8 mouse cellular contexts compared by ENCODE assay signal in the genomic region with DNA sequence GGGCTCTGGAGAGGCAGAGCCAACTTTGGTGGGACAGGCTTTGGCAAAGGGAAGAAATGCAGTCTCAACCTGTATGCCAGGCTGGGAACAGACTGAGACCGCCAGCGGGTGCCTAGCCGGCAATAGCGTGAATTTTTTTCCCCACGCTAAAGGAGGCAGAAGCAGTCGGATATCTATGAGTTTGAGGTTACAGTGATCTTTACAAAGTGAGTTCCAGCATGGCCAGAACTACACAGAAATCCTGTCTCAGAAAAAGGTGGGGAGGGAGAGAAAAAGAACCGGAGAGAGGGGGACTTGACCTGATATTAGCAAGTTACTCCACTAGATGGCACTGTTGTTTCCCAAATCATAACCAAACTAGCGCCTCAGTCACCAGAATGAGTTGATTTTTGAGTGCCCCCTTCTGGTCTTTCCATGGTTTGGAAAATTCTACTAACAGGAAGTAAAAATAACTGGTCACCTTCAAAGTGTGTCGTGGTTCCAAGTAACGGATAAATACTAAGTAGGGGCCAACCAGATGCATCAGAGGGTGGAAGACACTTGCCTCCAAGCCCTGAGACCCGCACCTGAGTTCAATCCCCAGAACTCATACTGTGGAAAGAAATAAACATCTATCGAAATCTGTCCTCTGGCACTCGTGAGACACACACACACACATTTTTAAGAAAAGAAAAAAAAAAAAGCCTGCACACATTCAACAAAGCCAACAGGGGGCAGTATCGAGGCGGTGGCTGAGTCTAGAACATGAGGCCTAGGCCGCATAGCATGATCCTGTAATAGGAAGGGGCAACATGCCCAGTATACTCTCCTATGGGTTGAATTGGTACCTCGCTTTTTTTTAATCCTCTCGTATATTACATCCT.
A peak's percentile ranks its signal among the peaks of the same experiment; 100 is the strongest.
DNase-seq lines count a peak whose midpoint lies in the region; ATAC-seq and TF ChIP-seq lines count a peak whose summit lies in the region.

No protein-coding gene starts in this region.

- H3K9ac ChIP-seq in forebrain, embryonic 13.5 days: peak overlapping the region; percentile 79
- peak overlapping the region; percentile 55 for H3K9ac ChIP-seq in lung, embryonic 15.5 days

- no peaks in the 10 kb centered on the region for H3K9me3 ChIP-seq in forebrain, embryonic 13.5 days (replicated peaks)
- no peaks in the 10 kb centered on the region for H3K9me3 ChIP-seq in hindbrain, embryonic 10.5 days
- no peaks in the 10 kb centered on the region for H3K9me3 ChIP-seq in lung, embryonic 15.5 days

- H3K27me3 ChIP-seq in forebrain, embryonic 13.5 days: no peaks in the 10 kb centered on the region
- no peaks in the 10 kb centered on the region for H3K27me3 ChIP-seq in hindbrain, embryonic 10.5 days (ENCODE audit: insufficient read depth, poor library complexity, severe bottlenecking)
- H3K27me3 ChIP-seq in lung, embryonic 15.5 days: no peaks in the 10 kb centered on the region

- peak overlapping the region; percentile 94 for H3K4me2 ChIP-seq in forebrain, embryonic 13.5 days
- peak overlapping the region; percentile 84 for H3K4me2 ChIP-seq in lung, embryonic 15.5 days

- peak; percentile 58 for ATAC-seq in forebrain, embryonic 13.5 days
- ATAC-seq in lung, embryonic 15.5 days (ENCODE audit: borderline replicate concordance, extremely low read depth, low FRiP score, low TSS enrichment): peak; percentile 47; the same call in 1 of the 2 replicates
- peak; percentile 92 for ATAC-seq in neutrophil, adult 5-6 weeks (ENCODE audit: extremely low read depth, insufficient number of reproducible peaks, low FRiP score, poor library complexity, severe bottlenecking)

- peak; percentile 78 for DNase-seq in Muller cell, postnatal 12 days (ENCODE audit: inconsistent ontology term)
- DNase-seq in cerebellum, adult 11-12 months: peak; percentile 68
- DNase-seq in hindbrain, embryonic 10.5 days (ENCODE audit: low spot score): peak; percentile 45
- peak; percentile 80 to 90 for DNase-seq in layer of hippocampus, adult 2 months (ENCODE audit: low spot score in 2 of 2)
- no peak for DNase-seq in adrenal gland, postnatal 25 days

- peak; percentile 81 for TF ChIP-seq CTCF in layer of hippocampus, adult 2 months (conservative IDR thresholded peaks at IDR 0.05)

- peak overlapping the region; percentile 68 for H3K4me3 ChIP-seq in forebrain, embryonic 13.5 days
- H3K4me3 ChIP-seq in hindbrain, embryonic 10.5 days: peak overlapping the region; percentile 76
- H3K4me3 ChIP-seq in layer of hippocampus, adult 2 months: peak overlapping the region; percentile 78
- peak overlapping the region; percentile 48 for H3K4me3 ChIP-seq in lung, embryonic 15.5 days

- no peaks in the 10 kb centered on the region for H3K4me1 ChIP-seq in forebrain, embryonic 13.5 days
- H3K4me1 ChIP-seq in hindbrain, embryonic 10.5 days (replicated peaks): no peaks in the 10 kb centered on the region
- 0 out of 2 replicates have a peak, but pooled peaks cover 2% of the 10 kb centered on the region for H3K4me1 ChIP-seq in lung, embryonic 15.5 days

- WGBS in forebrain, embryonic 13.5 days: 34% methylated on average over 18 of the region's 18 CpGs
- WGBS in hindbrain, embryonic 10.5 days: 33% methylated on average over 18 of the region's 18 CpGs
- 31% methylated on average over 18 of the region's 18 CpGs for WGBS in lung, embryonic 15.5 days

- H3K27ac ChIP-seq in forebrain, embryonic 13.5 days: no peak overlapping the region
- H3K27ac ChIP-seq in hindbrain, embryonic 10.5 days: peak overlapping the region; percentile 90
- H3K27ac ChIP-seq in layer of hippocampus, adult 2 months: peak overlapping the region; percentile 91
- H3K27ac ChIP-seq in lung, embryonic 15.5 days: peak overlapping the region; percentile 4; the same call in 1 of the 2 replicates

- no peaks in the 10 kb centered on the region for H3K36me3 ChIP-seq in forebrain, embryonic 13.5 days (ENCODE audit: poor library complexity, severe bottlenecking)
- H3K36me3 ChIP-seq in hindbrain, embryonic 10.5 days: no peaks in the 10 kb centered on the region
- H3K36me3 ChIP-seq in lung, embryonic 15.5 days: no peaks in the 10 kb centered on the region
